Mouse (Mus musculus) thymus, adult 2 months (tissue): ENCODE results near the gene Proca1. TPM values are rescaled to one million over a fixed set of nuclear protein-coding genes. Genes with fewer than 3 reads are reported as not detected.

Experiments
- DNase-seq: peaks from one replicate; pipeline ENCODE4 v3.0.0; 2021
- H3K27ac ChIP-seq: fragments of 200-500 bp; 2 replicates; pipeline ENCODE4 v1.5.1; 2012; ENCODE audit warnings: low read length, control low read depth; ENCODE audit not compliant: control insufficient read depth, insufficient read depth
- H3K27me3 ChIP-seq: fragments of 200-500 bp; 2 replicates; pipeline ENCODE4 v1.6.1; 2012; ENCODE audit warnings: mild to moderate bottlenecking, low read length, moderate library complexity, mixed read lengths; ENCODE audit not compliant: control insufficient read depth, insufficient read depth
- H3K36me3 ChIP-seq: fragments of 200-500 bp; 2 replicates; pipeline ENCODE4 v1.6.1; 2012; ENCODE audit warnings: mild to moderate bottlenecking, low read length, moderate library complexity; ENCODE audit not compliant: control insufficient read depth, insufficient read depth
- H3K4me1 ChIP-seq: fragments of 200-500 bp; replicated peaks from 2 replicates; pipeline ENCODE4 v1.6.1; 2012; ENCODE audit warnings: low read length; ENCODE audit not compliant: control insufficient read depth, insufficient read depth
- H3K4me3 ChIP-seq: fragments of 200-500 bp; 2 replicates; pipeline ENCODE4 v1.5.1; 2012; ENCODE audit warnings: mild to moderate bottlenecking, low read length, control low read depth, moderate library complexity; ENCODE audit not compliant: control insufficient read depth, insufficient read depth
- CTCF ChIP-seq: fragments of 200-500 bp; IDR thresholded peaks from 2 replicates; pipeline ENCODE4 v1.5.1; 2012; ENCODE audit warnings: mild to moderate bottlenecking, control low read depth, low read length, moderate library complexity, borderline replicate concordance; ENCODE audit not compliant: control insufficient read depth, poor library complexity, insufficient read depth; ENCODE audit errors: extremely low read depth
- POLR2A ChIP-seq: fragments of 200-500 bp; IDR thresholded peaks from 2 replicates; pipeline ENCODE4 v1.6.1; 2012; ENCODE audit warnings: mild to moderate bottlenecking, low read length, control low read depth, moderate library complexity; ENCODE audit not compliant: control insufficient read depth, poor library complexity, insufficient read depth; ENCODE audit errors: extremely low read depth
- WGBS: fragments of 180-500 bp; shearing (Covaris S2); methylation state at CpG from one replicate; pipeline ENCODE4 v1.1.7; 2018; 5-methylcytosine and 5-hydroxymethylcytosine counted together
- polyA plus RNA-seq: library from polyadenylated mRNA; depleted of rRNA; stranded (reverse); fragments of >200 nt; gene quantifications from 2 replicates; pipeline ENCODE4 v1.2.3, GENCODE M21; 2012

Gene Proca1
- polyA plus RNA-seq, 1 experiment: 0.66 TPM

- H3K4me1 ChIP-seq: no peaks in the 10 kb centered on the region
- H3K36me3 ChIP-seq: peaks cover 15% of the 10 kb centered on the region
- no peaks in the 10 kb centered on the region for H3K27me3 ChIP-seq
- DNase-seq: no peak
- TF ChIP-seq POLR2A (no peak), CTCF (no peak)
- no peak overlapping the region for H3K4me3 ChIP-seq
- no peak overlapping the region for H3K27ac ChIP-seq
- 97% methylated on average over 13 of the region's 13 CpGs for WGBS
These were observed 39.4 kb upstream of the Proca1 start for GRCm38 (mm10) chr11:78153778-78154177.

GRCm38 (mm10) chr11:78155674-78156073 is 37.5 kb upstream of the Proca1 start:
- H3K36me3 ChIP-seq: peaks cover 26% of the 10 kb centered on the region
- no peaks in the 10 kb centered on the region for H3K4me1 ChIP-seq
- H3K27me3 ChIP-seq: no peaks in the 10 kb centered on the region
- H3K27ac ChIP-seq: no peak overlapping the region
- WGBS: 98% methylated on average over 5 of the region's 5 CpGs
- H3K4me3 ChIP-seq: no peak overlapping the region
- no peak for TF ChIP-seq CTCF
- no peak for TF ChIP-seq POLR2A
- DNase-seq: no peak

GRCm38 (mm10) chr11:78156156-78156699 is 37.0 kb upstream of the Proca1 start:
- Histone ChIP-seq H3K4me1 (no peaks in the 10 kb centered on the region), H3K36me3 (peaks cover 31% of the 10 kb centered on the region), H3K27ac (no peak overlapping the region), H3K4me3 (no peak overlapping the region), H3K27me3 (no peaks in the 10 kb centered on the region)
- TF ChIP-seq POLR2A (no peak), CTCF (no peak)
- no peak for DNase-seq
- 97% methylated on average over 6 of the region's 6 CpGs for WGBS

- DNase-seq: peak; percentile 84
- no peaks in the 10 kb centered on the region for H3K27me3 ChIP-seq
- TF ChIP-seq CTCF: peak; percentile 57; the same call in 1 of the 2 replicates
- no peak for TF ChIP-seq POLR2A
- peaks cover 19% of the 10 kb centered on the region for H3K4me1 ChIP-seq
- WGBS: 30% methylated on average over 2 of the region's 2 CpGs
- H3K36me3 ChIP-seq: peaks cover 35% of the 10 kb centered on the region
- H3K4me3 ChIP-seq: no peak overlapping the region
- H3K27ac ChIP-seq: no peak overlapping the region
These were observed 34.1 kb upstream of the Proca1 start for GRCm38 (mm10) chr11:78159096-78159495.

GRCm38 (mm10) chr11:78159557-78159956 is 33.6 kb upstream of the Proca1 start:
- TF ChIP-seq POLR2A: no peak
- 0 out of 2 replicates have a peak, but pooled peaks have one; percentile 24 for TF ChIP-seq CTCF
- H3K27ac ChIP-seq: no peak overlapping the region
- WGBS: 93% methylated on average over 7 of the region's 7 CpGs
- peaks cover 35% of the 10 kb centered on the region for H3K36me3 ChIP-seq
- DNase-seq: no peak
- no peak overlapping the region for H3K4me3 ChIP-seq
- peaks cover 19% of the 10 kb centered on the region for H3K4me1 ChIP-seq
- no peaks in the 10 kb centered on the region for H3K27me3 ChIP-seq

GRCm38 (mm10) chr11:78160171-78160570 is 33.0 kb upstream of the Proca1 start:
- 96% methylated on average over 18 of the region's 18 CpGs for WGBS
- no peak overlapping the region for H3K4me3 ChIP-seq
- H3K4me1 ChIP-seq: peaks cover 19% of the 10 kb centered on the region
- H3K27me3 ChIP-seq: no peaks in the 10 kb centered on the region
- no peak for DNase-seq
- H3K27ac ChIP-seq: no peak overlapping the region
- TF ChIP-seq CTCF: no peak
- TF ChIP-seq POLR2A: no peak
- peaks cover 35% of the 10 kb centered on the region for H3K36me3 ChIP-seq

- Histone ChIP-seq H3K36me3 (peaks cover 35% of the 10 kb centered on the region), H3K4me1 (peaks cover 21% of the 10 kb centered on the region), H3K4me3 (no peak overlapping the region), H3K27me3 (no peaks in the 10 kb centered on the region), H3K27ac (no peak overlapping the region)
- 95% methylated on average over 3 of the region's 3 CpGs for WGBS
- TF ChIP-seq POLR2A (no peak), CTCF (no peak)
- no peak for DNase-seq
These were observed 32.5 kb upstream of the Proca1 start for GRCm38 (mm10) chr11:78160675-78161074.
